Mouse (Mus musculus) heart, postnatal 0 days (tissue): ENCODE data around the gene Ovgp1.

Source experiments
- CTCF ChIP-seq: IDR thresholded peaks from 2 replicates; pipeline ENCODE4 v1.5.1; 2016; ENCODE audit warnings: antibody characterized with exemption, control low read depth, low read depth
- EP300 ChIP-seq: IDR thresholded peaks from 2 replicates; pipeline ENCODE4 v1.6.1; 2016; ENCODE audit warnings: antibody characterized with exemption, low read depth

GRCm38 (mm10) chr3:106001416-106002370 lies 28.2 kb downstream of the Ovgp1 start:
- TF ChIP-seq CTCF, result no peak
- TF ChIP-seq EP300, result no peak
